Mouse (Mus musculus) left cerebral cortex, postnatal 14 days (tissue): ENCODE results near the gene Trib3. TPM values are rescaled to one million over a fixed set of nuclear protein-coding genes. Genes with fewer than 3 reads are reported as not detected.
"Not testable (repeated sequence)": the region's sequence is repeated elsewhere in the genome, so short reads cannot be mapped to it uniquely, and the experiment has no call there.

Experiments
- DNase-seq, 2 experiments: peaks; one replicate each; pipeline ENCODE4 v3.0.0; 2021 to 2022; ENCODE audit warnings: low spot score in 2 of 2, mixed read lengths in 1 of 2
- intact Hi-C: fragments of 180-260 bp; cut with DNase I; formaldehyde crosslinking; loops from one replicate; pipeline ENCODE4 v1.15.1; 2025
- total RNA-seq, 2 experiments: library from RNA; stranded (reverse); gene quantifications; 2 replicates each; pipeline ENCODE4 v1.2.3; 2021

Gene Trib3
- total RNA-seq, 2 experiments from 2014 or later, result 0.34 to 0.99 TPM

DNA sequence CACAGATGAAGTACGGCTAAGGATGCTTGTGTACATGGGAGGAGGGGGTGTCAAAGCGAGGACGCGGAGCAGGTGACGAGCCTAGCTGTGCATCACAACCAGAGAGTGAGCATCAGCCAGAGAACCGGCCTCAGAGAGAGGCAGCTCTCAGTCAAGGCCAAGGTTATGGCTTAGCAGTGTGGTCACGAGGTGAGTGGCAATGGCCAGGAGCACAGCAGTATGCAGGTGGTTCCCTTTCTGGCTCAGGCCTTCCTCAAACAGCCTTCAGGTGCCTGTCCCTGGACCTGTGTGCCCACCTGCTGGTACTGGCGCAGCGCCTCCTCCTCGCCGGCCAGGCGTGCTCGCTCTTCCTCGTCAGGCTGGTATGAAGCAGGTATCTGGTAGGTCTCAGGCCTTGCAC lies 19.9 kb downstream of the Trib3 start:
- intact Hi-C loops, result no loop called here
- no peak for DNase-seq

DNA sequence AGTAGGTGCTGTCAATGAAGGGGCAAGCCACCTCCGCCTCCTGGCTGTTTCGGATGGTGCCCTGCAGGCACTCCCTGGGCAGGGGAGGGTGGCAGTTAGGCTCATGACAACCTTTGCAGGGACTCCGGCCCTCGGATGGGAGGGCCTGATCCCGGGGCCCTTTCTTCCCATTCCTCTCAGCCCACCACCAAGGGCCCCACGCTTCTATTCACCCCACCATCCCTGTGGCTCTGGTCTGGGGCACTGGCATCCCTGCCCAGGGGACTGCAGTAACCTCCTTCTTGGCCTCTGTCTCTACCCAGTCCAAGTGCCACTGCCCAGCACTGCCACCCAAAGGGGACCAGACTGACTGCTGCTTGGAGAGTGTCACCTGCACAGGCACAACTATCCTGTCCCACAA lies 21.6 kb downstream of the Trib3 start:
- intact Hi-C loops, result no loop called here
- no peak for DNase-seq

DNA sequence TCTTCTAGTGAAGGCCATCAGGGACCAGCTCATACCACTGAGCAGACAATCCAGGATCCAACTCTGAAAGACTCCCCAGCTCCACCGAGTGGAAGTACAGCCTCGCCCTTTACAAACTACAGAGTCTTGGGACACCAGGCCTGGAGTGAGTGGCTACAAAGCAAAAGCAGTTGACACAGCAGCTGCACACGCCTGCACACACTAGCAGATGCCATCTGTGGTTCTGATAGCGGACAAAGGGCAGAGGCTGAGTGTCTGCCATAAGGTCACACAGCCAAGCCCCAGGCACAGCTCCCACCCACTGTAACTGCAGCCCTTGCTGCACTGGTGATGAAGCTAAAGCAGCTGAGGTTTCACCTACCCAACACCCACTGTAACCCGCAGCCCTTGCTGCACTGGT lies 22.3 kb downstream of the Trib3 start:
- no peak for DNase-seq
- intact Hi-C loops, result no loop called here

DNA sequence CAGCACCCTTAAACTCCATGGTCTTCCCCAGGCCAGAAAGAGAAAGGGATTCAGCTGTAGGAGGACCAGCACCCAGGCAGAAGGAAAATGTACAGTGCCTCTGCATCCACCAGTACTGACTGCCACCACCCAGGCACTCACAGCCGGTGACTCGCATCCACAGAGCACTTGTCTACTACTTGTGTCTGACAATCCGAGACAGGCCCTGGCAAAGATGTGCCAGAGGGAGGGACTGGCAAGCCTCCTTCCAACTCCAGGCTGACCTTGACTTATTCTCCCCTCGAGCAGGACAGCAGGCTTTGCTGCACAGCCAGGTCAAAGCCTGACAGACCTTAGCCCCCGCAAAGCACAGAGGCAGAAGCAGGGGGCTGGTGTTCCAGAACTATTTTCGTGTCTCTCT lies 26.8 kb downstream of the Trib3 start:
- no peak for DNase-seq
- intact Hi-C loops, result no loop called here

DNA sequence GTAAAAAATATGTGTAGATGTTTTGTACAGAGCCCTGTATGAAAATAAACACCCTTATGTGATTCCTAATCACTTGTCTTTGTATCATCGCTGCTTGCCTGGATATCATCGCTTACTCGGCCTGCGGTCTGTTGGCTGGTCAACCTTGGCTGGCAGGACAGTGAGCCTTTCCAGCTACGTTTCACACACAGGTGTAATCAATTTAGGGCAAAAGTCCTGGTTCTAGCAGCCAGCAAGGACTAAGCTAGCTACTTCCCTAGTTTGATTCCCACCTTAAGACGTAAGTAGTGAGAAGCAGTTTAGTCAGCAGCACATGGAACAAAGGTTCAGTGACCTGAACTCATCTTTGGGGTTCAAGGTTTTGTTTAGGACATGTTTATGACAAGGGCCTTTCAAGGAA lies 29.9 kb downstream of the Trib3 start:
- intact Hi-C loops, result no loop called here
- DNase-seq, result no peak

DNA sequence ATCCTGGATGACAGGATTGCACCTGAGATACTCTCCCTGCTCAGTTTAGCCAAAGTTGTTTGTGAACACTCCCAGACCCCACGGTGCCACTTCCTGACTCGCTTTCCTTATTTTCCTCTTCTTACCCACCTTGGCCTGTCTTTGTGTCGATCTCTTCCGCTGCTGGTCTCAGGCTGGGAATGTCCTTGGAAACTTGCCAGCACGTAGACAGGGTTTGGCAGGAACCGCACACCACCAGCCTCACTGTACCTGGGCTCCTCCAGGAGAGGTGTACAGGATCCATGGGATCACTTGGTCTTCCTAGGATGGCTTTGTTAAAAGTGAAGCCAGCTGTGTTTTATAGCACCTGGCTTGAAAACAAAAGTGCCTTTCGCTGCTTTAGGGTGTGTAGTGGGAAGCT lies 30.8 kb downstream of the Trib3 start:
- intact Hi-C loops, result no loop called here

DNA sequence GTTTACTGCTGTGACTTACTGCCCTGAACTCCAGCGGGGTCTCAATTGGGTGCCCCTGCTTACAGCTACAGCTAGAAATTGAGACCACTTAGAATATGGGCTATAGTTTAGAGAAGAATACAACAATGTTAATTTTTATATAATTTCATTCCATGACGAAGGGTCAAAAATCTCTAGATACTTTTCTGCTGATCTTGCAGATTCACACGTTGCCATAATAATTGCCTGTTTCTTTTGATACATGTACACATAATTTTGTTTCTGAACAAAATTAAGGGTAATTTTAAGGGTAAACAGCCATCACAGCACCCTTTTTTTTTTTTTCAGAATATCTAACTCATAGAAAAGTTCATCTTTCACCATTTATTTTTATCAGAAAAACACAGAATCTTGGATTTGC lies 36.6 kb downstream of the Trib3 start:
- intact Hi-C loops, result no loop called here
- DNase-seq, result no peak

More for the DNA sequence above, 30.8 kb downstream of the Trib3 start:
- no peak for DNase-seq

DNA sequence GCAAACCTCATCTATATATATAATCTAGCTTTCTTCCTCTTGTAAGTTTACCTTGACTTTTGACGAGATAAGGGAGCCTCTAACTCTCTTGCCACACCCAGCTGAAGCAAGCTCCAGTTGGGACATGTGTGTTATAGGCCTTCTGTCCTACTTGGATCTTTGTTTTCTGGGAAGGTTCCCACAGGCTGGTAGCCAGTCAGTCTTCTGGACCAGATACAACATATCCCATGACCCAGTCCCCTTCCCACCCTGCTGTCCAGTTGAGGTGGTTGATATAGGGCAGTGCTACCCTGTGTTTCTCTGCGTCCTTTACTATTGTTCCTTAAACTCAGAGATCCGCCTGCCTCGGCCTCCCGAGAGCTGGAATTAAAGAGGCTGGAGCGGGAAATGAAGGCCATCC lies 38.4 kb downstream of the Trib3 start:
- DNase-seq, result no peak
- intact Hi-C loops, result no loop called here

DNA sequence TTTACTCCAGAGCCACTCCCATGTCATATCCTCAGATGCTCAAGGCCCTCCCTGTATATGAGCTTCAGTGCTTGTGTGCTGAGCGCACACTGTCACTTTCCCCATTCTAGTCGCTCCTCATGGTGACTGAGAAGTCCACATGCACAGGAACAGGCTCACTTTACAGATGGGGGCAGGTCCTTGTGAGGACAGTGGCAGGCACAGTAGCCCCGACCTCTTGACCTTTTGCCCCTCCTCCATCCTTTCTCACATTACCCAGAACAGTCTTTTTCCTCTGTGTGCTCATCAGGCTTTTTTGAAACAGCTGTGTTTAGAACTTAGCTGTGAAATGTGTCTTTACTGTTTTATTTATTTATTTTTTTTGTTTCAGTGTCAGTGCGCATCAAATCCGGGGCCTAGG lies 40.1 kb downstream of the Trib3 start:
- intact Hi-C loops, result no loop called here
- no peak for DNase-seq

DNA sequence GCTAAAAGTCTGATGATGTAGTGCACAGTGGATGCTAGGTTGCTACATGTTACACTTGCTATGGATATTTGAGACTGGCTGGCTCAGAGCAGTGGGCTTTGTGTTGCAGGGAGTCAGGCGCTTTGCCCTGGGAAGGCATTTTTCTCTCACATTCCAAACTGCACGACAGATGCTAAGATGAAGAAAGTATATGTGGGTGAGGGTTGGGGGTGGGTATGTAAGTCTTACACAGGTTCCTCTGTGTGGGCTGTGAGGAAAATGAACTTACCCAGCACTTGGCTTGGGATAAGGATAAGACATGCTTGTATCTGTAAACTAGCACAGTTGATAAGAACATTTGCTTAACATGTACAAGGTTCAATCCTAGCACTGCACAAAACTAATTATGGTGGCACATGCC lies 41.0 kb downstream of the Trib3 start:
- DNase-seq, result peak in 1 of 2 experiments; percentile 34
- intact Hi-C loops, result no loop called here

DNA sequence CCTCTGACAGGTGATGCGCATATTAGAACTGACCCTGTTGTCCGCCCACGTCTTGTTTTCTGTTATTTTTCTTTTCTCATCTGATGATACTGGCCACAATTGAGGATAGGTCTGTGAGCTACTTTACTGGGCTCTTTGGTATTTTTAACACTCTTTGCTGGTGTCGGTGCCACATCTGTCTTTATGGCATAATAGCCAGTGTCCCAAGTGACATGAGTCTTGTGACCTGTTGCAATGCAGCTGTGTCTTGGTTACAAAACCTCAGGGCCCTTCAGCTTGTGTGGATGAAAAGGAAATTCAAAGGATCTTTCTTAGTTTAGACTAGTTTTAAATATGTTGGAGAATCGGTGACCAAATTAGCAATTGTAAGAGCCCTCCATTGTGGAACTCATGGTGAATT lies 49.3 kb downstream of the Trib3 start:
- intact Hi-C loops, result no loop called here

DNA sequence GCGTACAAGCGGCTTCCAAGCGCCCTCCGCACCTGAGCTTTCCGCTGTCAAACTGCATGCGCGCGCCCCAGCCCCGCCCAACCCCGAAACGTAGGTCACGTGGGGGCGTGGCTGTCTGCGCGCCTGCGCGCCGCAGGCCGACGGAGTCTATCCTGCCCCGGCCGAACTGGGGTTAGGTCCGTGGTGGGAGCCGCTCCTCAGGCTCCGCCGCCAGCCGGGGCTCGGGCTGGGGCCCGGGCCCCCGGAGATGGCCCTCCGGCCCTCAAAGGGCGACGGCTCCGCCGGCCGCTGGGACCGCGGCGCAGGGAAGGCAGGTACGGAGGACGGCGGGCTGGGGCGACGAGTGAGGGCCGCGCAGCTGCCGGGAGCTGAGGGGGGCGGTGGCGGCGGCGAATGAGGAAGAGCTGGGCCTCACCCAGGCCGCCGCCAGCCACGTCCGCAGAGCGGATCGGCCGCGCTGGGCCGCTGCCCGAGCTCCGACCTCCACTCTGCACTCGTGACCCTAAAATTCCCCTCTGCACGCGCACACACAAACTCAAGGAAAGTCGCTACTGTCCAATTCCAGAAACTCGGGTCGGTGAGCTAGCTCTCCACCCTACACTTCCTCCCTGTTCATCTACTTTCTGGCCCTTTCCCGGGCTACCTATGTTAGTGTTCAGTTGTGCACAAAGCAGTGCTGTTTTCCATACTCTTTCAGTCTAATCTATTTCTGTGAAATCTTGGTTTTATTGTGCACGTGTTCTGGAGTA lies 49.9 kb downstream of the Trib3 start, which contains the start of gene Tbc1d20:
Tbc1d20 (plus strand) TSS at position 102 of the 749 bp plus-strand sequence.
- DNase-seq, result peak; percentile 83 to 89
- intact Hi-C loops, result no loop called here

More for the DNA sequence above, 49.3 kb downstream of the Trib3 start:
- DNase-seq, result no peak

DNA sequence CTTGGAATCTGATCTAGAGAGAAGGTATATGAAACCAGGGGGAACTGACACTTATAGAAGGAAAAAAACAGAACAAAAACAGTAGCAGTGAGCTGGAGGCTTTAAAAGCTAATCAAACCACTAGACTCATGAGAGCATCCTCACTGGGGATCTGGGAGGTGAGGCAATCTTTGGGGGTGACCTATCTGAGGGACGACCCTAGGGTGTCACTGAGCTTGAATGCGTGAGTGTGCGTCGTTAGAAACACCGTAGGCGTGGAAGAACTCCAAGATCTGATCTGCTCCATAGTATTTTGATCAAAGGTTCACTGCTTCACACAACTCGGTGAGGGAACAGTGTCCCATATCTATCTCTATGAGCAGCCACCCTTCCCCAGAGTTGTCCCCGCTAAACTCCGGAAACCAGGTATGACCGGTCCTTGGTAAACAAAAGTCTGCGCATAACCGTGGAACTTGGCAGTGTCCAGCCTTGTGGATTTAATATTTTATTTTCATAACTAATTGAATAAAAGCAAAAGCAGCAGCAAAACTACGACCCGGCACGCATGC lies 50.6 kb downstream of the Trib3 start:
- DNase-seq, result peak in 1 of 2 experiments; percentile 25
- intact Hi-C loops, result no loop called here

DNA sequence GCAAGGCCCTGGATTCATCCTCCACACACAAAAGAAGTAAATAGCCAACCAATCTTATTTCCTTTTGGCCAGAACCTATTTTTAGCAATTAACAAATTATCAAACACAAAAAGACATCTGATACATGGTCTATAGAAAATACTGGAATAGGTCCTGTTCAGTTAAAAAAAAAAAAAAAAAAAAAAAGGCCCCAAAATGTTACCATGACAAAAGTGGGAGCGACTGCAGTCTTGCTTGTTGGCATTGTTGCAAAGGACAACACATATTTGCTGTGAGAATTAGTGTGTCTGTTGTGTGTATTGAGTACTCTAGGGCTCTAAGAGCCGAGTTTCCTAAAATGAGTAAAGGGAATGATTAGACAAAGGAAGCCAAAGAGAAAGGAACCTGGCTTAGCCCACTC lies 51.4 kb downstream of the Trib3 start:
- DNase-seq, result no peak
- intact Hi-C loops, result no loop called here

DNA sequence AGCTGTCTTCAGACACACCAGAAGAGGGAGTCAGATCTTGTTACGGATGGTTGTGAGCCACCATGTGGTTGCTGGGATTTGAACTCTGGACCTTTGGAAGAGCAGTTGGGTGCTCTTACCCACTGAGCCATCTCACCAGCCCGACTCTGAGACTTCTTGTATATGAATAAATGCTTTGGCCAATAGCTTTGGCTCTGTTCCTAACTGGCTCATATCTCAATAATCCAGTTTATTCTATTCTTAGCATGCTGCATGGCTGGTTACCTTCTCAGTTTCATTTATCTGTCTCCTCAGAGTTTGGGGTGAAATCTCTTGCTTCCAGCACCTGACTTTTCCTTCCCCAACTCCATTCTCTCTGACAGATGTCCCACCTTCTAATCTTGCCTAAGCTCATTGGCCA lies 54.2 kb downstream of the Trib3 start:
- intact Hi-C loops, DNase-seq: not testable (repeated sequence)

DNA sequence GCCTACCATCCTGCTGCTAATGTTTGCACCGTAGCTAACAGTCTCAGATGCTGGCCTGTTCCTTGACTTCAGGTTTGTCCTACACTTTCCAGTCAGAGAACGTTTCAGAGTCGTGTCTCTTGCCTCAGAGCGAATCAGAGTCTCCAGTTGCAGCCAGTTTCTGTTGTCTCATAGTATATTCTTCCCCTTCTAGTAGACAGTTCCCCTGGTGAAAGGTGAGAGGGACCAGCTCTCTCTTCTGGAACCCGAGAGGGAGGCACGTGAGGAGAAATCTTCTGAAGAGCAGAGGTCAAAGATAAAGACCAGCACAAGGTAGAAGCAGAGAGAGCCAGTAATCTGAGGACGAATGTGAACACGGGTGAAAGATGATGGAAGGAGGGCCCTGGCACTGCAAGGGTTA lies 55.8 kb downstream of the Trib3 start:
- intact Hi-C loops, result no loop called here

DNA sequence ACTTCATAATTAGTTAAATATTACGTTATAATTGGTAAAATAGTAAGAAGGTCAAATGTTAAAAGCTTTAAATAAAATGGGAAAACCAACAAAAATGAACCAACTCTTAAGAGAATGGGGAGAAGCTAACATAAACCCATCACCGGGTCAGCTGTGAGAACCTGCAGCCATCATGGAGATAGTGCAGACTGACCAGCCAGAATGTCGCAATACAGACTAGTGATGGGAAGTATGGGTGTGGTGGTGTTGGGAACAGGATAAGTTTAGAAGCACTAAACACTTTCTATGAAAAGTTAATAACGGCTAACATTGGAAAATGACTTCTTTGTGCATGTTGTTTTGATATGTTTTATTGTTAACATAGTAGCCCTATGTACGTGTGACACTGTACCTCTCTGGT lies 56.3 kb downstream of the Trib3 start:
- DNase-seq, result no peak

More for the DNA sequence above, 55.8 kb downstream of the Trib3 start:
- no peak for DNase-seq

More for the DNA sequence above, 56.3 kb downstream of the Trib3 start:
- intact Hi-C loops, result no loop called here
